Mouse (Mus musculus) adrenal gland, postnatal 14 days (tissue): Measurements from ENCODE around the gene Six3. TPM values are rescaled to one million over a fixed set of nuclear protein-coding genes. Genes with fewer than 3 reads are reported as not detected.

Experiments used
- DNase-seq: peaks from one replicate; pipeline ENCODE4 v3.0.0; 2021; ENCODE audit warnings: mixed read lengths
- total RNA-seq: library from RNA; stranded (reverse); gene quantifications from 2 replicates; pipeline ENCODE4 v1.2.3, GENCODE M21; 2021

Gene Six3
- total RNA-seq, 1 experiment from 2014 or later = not detected

- no peak for DNase-seq
Observed at GRCm38 (mm10) chr17:85626091-85626860, 12.9 kb downstream of the Six3 start.

DNA sequence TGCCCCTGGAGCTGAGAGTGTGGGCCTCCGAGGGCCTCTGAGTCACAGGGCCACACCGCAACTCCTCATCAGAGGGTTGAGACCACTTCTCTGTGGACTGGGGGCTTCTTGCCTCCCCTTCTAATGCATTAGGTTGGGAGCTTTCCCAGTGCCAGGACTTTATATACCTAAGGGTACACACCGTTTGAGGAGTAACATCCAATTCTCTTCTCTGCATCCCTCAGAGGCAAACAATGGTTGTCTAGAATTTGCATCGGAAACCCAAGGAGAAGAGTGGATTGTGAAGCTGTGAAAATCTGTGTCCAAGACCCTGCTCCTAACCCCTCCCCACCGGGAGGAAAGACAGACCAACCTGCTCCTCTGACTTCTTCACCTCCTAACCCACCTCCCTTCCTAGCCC, 14.3 kb downstream of the Six3 start:
- no peak for DNase-seq

- no peak for DNase-seq
Observed at GRCm38 (mm10) chr17:85628811-85629210, 15.4 kb downstream of the Six3 start.

GRCm38 (mm10) chr17:85629396-85629795, 16.0 kb downstream of the Six3 start:
- DNase-seq = no peak

DNA sequence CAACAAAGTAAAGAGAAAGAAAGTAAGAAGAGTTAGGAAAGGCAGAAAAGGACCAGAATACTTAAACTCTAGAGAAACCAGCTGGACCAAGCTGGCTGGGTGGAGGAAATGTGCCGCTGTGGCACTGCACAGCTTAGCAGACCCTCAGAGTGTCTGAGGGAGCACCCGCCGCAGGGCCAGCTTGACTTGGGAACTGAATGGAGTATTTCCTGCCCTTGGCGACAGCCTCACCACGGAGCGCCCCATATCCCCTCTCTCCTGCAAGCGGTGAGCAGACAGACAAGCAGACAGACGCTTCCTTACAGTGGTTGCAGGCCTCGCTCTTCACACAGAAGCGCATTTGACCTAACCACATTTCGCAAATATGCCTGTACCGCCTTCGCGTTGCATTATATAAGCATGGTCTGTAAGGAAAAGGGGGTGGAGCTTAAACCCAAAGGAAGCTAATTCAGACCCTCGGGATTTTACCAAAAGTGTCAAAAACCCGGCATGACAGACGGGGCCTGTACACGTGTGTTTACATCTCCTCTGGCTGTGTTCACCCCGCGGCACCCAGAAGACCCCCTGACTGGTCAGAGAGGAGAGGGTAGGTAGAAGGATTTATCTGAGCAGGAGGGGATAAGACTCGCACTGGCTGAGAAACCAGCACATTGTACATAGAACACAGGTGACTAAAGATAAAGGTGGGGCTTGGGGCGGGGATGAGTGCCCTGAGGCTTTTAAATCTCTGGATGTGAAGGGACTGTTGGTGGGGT, 17.1 kb downstream of the Six3 start:
- no peak for DNase-seq

GRCm38 (mm10) chr17:85631106-85631505, 17.7 kb downstream of the Six3 start:
- DNase-seq = no peak

- DNase-seq = peak; percentile 88
Observed at GRCm38 (mm10) chr17:85633619-85634018, 20.2 kb downstream of the Six3 start.

DNA sequence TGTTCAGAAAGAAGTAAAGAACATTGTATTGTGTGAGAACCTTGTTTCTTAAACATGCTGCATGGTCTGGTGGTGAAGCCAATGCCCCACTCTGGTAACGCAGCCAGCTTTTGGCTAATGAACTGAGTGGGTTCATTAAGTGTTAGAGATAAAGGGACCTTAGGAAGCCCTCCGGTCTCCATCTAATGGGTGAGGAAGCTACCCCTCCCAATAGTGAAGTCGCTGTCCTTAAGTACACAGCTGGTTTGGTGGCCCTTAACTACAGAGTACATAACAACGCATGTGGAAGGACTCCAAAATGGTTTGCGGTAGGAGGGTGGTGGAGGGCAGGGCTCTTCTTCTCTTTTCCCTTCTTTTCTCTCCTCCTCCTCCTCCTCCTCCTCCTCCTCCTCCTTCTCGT, 24.5 kb downstream of the Six3 start:
- DNase-seq = no peak

DNA sequence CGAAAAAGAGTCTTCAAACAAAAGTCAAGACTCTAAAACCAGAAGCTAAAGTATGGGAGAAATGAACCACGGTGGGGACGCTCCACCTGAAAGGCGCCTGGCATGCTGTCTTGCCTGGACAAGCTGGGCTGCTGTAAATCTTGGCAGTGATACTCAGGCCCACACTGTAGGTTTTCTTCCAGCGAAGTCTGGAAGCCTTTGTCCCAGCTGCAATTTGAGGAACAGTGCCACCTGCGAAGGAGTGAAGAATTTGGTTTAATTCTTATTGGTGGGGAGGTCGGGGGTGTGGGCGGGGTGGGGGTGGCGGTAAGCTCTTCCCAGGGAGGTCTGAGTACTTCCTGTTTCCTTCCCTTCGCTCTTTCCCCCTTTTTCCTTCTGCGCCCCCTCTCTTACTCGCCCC, 31.9 kb downstream of the Six3 start:
- no peak for DNase-seq

- peak; percentile 62 for DNase-seq
Observed at GRCm38 (mm10) chr17:85645718-85646665, 32.6 kb downstream of the Six3 start.

DNA sequence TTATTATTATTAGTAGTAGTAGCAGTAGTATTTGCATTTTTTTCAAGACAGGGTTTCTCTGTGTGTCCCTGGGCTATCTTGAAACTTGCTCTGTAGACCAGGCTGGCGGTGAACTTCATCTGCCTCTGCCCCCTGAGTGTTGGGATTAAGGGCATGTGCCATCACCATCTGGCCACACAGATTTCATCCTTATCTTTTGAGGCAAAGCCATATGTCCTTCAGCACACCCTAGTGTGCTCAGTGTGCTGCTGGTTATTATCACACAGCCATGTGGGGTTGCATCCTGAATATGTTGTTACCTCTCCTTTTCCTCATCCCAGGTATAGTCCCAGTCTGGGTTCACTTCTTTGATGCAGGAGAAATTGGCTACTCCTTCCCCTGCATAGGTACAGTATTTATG, 46.6 kb downstream of the Six3 start:
- DNase-seq = no peak

GRCm38 (mm10) chr17:85661521-85661920, 48.1 kb downstream of the Six3 start:
- DNase-seq = no peak

- DNase-seq = no peak
Observed at GRCm38 (mm10) chr17:85664202-85664601, 50.8 kb downstream of the Six3 start.

GRCm38 (mm10) chr17:85664618-85665320, 51.4 kb downstream of the Six3 start:
- DNase-seq = peak; percentile 83

Other genes with a start within 250 kb of the Six3 start
- not detected in 2 replicates for gene Six2, start 74.7 kb downstream of the Six3 start, total RNA-seq